Mouse (Mus musculus) ovary, postnatal 10 days (tissue): ENCODE measurements at regions not wholly inside any gene's neighbourhood (a gene's known extent, or its start where the extent isn't known, plus 50 kb on each side); places are given as distances from the start of the nearest gene placed in this dataset.

Source experiments
- DNase-seq: peaks from one replicate; pipeline ENCODE4 v3.0.0; 2022; ENCODE audit warnings: low spot score

DNA sequence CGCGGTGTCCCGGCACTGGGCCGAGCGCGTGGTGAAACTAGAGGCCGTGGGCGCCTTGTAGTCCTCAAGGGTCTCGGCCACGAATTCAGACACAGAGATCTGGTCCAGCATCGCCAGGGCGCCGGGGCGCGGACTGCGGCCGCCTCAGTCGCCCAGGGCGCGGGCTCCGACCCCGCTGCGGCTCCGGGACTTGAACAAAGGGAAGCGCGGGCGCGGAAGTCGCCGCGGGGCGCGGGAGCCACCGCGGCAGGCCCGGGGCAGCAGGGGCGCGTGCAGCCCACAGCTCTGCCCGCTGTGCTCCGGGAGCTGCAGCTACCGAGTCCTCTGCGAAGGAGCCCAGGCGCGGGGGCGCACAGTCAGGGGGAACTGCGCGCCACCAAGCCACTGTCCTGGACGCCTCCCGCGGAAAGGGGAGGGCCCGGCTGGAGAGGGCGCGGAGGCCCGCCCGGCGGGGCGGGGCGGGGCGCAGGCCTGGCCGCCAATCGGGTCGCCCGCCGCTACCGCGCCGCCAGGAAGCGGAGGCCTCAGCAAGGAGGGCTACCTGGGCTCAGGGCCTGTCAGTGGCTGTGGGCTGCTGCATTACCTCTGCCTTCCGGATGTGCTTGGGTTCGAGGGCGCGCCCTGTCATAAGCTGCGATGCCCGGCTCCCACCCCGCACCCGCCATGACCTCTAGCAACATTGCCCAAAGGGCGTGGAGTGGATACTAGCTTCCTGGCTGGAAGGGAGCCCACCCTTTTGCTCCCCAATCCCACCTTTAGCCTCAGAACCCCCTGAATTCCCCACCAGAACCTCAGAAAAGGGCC is 155.2 kb upstream of the 9030624G23Rik start:
- DNase-seq, result peak; percentile 23
